Mouse (Mus musculus) bone marrow macrophage, adult 2 months (primary cell): ENCODE measurements around the gene Prr12.

Experiments used
- CTCF ChIP-seq: IDR thresholded peaks from 2 replicates; pipeline ENCODE4 v1.5.1; 2012; ENCODE audit warnings: low read depth, mild to moderate bottlenecking, low read length, moderate library complexity
- POLR2A ChIP-seq: IDR thresholded peaks from 2 replicates; pipeline ENCODE4 v1.6.1; 2012; ENCODE audit warnings: mild to moderate bottlenecking, low read depth, low read length, borderline replicate concordance

DNA sequence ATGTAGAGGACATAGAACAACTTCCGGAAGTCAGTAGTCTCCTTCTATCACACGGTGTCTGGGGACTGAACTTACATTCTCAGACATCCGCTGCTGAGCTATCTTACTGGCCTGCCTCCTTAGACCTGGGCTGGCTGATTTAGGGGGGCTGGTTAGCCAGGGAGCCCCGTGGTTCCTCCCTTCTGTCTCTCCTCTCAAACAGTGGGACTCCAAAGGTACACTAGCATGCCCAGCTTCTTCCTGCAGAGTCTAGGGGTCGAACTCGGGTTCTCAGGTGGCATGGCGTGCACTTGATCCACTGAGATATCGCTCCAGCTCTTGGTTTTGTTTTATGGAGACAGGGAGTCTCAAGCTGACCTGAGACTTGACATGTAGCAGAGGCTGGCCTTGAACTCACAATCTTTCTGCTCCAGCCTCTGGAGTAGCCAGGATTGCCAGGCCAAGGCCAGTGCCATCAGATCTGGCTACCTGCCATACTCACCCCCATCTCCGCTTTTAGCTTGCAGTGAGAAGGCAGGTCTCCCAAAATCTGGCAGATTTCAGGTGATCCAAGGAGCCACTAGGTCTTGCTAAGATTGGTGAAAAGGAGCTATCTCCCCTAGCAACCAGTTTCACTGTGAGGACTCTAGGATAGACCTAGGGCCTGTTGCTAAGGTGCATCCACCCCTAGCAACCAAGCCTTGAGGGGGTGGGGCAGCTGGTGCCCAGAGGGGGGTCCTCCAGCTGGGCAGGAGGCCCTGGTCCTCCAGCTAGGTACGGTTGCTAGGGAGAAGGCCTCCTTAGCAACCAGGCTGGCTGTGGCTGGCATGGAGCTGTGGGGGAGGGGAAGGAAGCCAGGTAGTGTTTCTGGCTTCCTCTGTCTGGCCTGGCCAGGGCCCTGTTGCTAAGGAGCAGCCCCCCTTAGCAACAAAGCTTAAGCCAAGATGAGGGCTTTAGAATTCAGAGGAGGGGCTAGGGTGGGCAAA is 6.2 kb upstream of the Prr12 start:
- no peak for TF ChIP-seq CTCF
- TF ChIP-seq POLR2A, result no peak
